Mouse (Mus musculus): Measurements from ENCODE around the gene Aqp7.

Gene Aqp7

DNA sequence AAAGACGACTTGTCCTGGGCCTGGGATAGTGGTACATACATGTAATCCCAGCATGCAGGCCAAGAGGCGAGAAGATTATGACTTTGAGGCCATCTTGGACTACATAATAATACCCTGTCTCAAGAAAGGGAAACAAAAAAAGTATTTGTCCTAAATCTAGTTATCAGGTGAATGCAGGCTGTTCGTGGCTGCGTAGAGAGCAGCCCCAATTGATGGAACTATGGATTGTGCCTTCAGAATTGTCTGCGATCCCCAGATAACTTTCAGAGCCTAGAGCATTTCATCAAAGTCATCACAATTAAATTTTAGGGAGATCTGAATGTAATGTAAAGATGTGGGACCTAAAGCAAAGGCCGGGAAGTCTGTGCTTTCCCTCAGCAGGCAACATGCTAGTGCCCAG lies 51.6 kb downstream of the Aqp7 start:
- DNase-seq, result no peak

DNA sequence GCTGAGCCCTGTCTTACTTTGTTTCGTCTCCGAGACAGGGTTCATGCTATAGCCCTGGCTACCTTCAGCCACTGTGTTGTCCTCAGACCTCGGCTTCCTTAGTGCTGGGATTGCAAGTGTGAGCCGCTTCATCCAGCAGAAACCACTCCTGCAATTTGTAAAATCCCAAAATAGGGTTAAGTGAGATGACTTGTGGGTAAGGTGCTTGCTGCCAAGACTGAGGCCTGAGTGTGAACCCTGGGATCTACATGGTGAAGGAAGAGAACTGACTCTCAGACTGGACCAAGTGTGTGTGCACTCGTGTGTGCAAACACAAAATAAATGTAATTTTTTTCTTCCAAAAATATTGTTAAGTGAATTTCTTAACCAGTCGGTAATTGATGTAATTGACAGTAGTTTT lies 58.3 kb downstream of the Aqp7 start:
- DNase-seq, result no peak

- no peak for DNase-seq
These were observed 64.3 kb downstream of the Aqp7 start for GRCm38 (mm10) chr4:40983686-40984085.
